Mouse (Mus musculus): Measurements from ENCODE around the gene Cfap65. TPM values are rescaled to one million over a fixed set of nuclear protein-coding genes. Genes with fewer than 3 reads are reported as not detected.
A peak's percentile ranks its signal among the peaks of the same experiment; 100 is the strongest.

Gene Cfap65
- polyA plus RNA-seq, 1 experiment from 2014 or later: 0.03 TPM

GRCm38 (mm10) chr1:74858805-74859204, 76.6 kb downstream of the Cfap65 start:
- Histone ChIP-seq H3K27ac (no peak overlapping the region), H3K4me3 (replicated peaks) (peak overlapping the region; percentile 32), H3K27me3 (peaks cover 86% of the 10 kb centered on the region), H3K9ac (no peak overlapping the region), H3K36me3 (no peaks in the 10 kb centered on the region), H3K4me1 (peaks cover 41% of the 10 kb centered on the region), H3K4me2 (peak overlapping the region; percentile 58), H3K9me3 (replicated peaks) (no peaks in the 10 kb centered on the region)
- 6% methylated on average over 16 of the region's 16 CpGs for WGBS
- ATAC-seq (replicated peaks; ENCODE audit: low FRiP score): no peak

DNA sequence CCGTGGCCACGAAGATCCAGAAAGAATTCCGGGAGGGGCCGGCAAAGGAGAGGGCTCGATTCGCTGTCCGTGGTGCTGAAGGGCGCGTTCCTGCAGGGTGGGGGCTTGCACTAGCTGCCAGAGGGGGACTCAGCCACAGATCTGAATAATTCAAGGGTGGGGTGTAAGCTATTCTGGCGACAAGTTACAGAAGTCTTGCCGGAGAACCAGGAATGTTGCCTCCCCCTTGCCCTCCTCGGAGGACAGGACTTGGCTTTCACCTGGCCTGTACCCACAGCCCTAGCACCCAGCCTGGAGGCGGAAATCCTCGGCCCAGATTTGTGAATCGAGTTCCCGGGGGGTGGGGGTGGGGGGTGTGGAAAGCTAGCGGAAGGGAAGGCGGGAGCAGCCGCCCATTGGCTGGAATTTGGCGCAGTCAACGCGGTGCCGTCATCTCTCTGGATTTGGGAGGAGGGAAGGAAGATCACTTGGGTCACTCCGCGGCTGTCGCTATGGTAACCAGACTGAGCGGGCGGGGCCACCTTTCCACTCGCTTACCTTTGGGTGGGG, 77.2 kb downstream of the Cfap65 start:
- WGBS: 1% methylated on average over 29 of the region's 29 CpGs
- peak overlapping the region; percentile 32 for H3K4me3 ChIP-seq (replicated peaks)
- ATAC-seq (replicated peaks; ENCODE audit: low FRiP score): no peak
- peaks cover 92% of the 10 kb centered on the region for H3K27me3 ChIP-seq
- no peaks in the 10 kb centered on the region for H3K9me3 ChIP-seq (replicated peaks)
- H3K27ac ChIP-seq: no peak overlapping the region
- H3K36me3 ChIP-seq: no peaks in the 10 kb centered on the region
- peaks cover 41% of the 10 kb centered on the region for H3K4me1 ChIP-seq
- no peak overlapping the region for H3K9ac ChIP-seq
- H3K4me2 ChIP-seq: peak overlapping the region; percentile 58

DNA sequence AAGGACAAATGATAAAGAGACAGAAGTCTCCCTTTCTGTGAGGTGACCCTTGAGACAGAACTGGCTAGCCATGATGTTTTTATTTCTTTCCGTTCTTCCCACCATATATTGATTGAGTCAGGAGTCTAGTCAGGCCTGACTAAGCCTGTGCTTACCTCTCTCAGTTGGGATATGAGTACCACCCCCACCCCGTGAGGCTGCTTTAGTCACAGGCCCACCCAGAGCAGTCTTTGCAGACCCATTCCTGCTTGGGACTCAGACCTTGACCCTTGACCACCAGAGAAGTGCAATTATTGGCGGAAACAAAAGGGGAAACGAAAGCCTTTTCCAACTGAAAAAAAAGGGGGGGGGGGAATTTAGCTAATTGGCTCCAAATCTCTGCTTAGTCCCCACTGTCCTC, 77.7 kb downstream of the Cfap65 start:
- no peaks in the 10 kb centered on the region for H3K9me3 ChIP-seq (replicated peaks)
- peak overlapping the region; percentile 58 for H3K4me2 ChIP-seq
- peaks cover 41% of the 10 kb centered on the region for H3K4me1 ChIP-seq
- no peaks in the 10 kb centered on the region for H3K36me3 ChIP-seq
- no peak for ATAC-seq (replicated peaks; ENCODE audit: low FRiP score)
- no peak overlapping the region for H3K27ac ChIP-seq
- H3K4me3 ChIP-seq (replicated peaks): 0 out of 2 replicates have a peak overlapping the region, but pooled peaks have one; percentile 32
- no peak overlapping the region for H3K9ac ChIP-seq
- 5% methylated on average over 4 of the region's 4 CpGs for WGBS
- H3K27me3 ChIP-seq: peaks cover 94% of the 10 kb centered on the region

- Histone ChIP-seq H3K9me3 (replicated peaks) (no peaks in the 10 kb centered on the region), H3K4me1 (peaks cover 41% of the 10 kb centered on the region), H3K36me3 (no peaks in the 10 kb centered on the region), H3K4me2 (no peak overlapping the region), H3K4me3 (replicated peaks) (no peak overlapping the region), H3K9ac (no peak overlapping the region), H3K27me3 (peaks cover 94% of the 10 kb centered on the region), H3K27ac (no peak overlapping the region)
- WGBS: 2% methylated on average over 20 of the region's 20 CpGs
- no peak for ATAC-seq (replicated peaks; ENCODE audit: low FRiP score)
Observed at GRCm38 (mm10) chr1:74857201-74857600, 78.2 kb downstream of the Cfap65 start.

- H3K27ac ChIP-seq: no peak overlapping the region
- H3K36me3 ChIP-seq: no peaks in the 10 kb centered on the region
- no peak for ATAC-seq (replicated peaks; ENCODE audit: low FRiP score)
- whole genome bisulfite sequencing: 0% methylated on average over 7 of the region's 7 CpGs
- no peak overlapping the region for H3K4me3 ChIP-seq (replicated peaks)
- peaks cover 41% of the 10 kb centered on the region for H3K4me1 ChIP-seq
- H3K4me2 ChIP-seq: no peak overlapping the region
- H3K9ac ChIP-seq: no peak overlapping the region
- H3K9me3 ChIP-seq (replicated peaks): no peaks in the 10 kb centered on the region
- H3K27me3 ChIP-seq: peaks cover 94% of the 10 kb centered on the region
Observed at GRCm38 (mm10) chr1:74856791-74857190, 78.6 kb downstream of the Cfap65 start.

DNA sequence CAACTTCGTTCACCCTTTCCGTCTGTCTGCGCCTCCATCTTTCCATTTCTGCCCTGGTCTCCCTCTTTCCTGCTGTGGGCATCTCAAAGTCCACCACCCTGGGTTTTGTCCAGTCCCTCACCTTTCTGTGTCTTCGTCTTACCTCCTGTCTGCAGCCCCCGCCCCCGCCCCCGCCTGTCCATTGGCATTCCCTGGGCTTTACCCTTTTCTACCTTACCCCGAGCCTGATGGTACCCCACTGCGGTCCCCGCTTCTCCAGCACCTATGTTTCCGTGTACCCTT, 79.0 kb downstream of the Cfap65 start:
- H3K9me3 ChIP-seq (replicated peaks): no peaks in the 10 kb centered on the region
- no peaks in the 10 kb centered on the region for H3K36me3 ChIP-seq
- WGBS: 4% methylated on average over 11 of the region's 11 CpGs
- ATAC-seq (replicated peaks; ENCODE audit: low FRiP score): no peak
- H3K4me2 ChIP-seq: peak overlapping the region; percentile 94
- H3K4me3 ChIP-seq (replicated peaks): peak overlapping the region; percentile 56
- peaks cover 96% of the 10 kb centered on the region for H3K27me3 ChIP-seq
- no peak overlapping the region for H3K9ac ChIP-seq
- no peak overlapping the region for H3K27ac ChIP-seq
- peaks cover 41% of the 10 kb centered on the region for H3K4me1 ChIP-seq

GRCm38 (mm10) chr1:74855651-74856438, 79.6 kb downstream of the Cfap65 start:
- ATAC-seq (replicated peaks; ENCODE audit: low FRiP score): no peak
- Histone ChIP-seq H3K36me3 (no peaks in the 10 kb centered on the region), H3K4me3 (replicated peaks) (peak overlapping the region; percentile 56), H3K27ac (no peak overlapping the region), H3K4me2 (peak overlapping the region; percentile 94), H3K9ac (no peak overlapping the region), H3K4me1 (peaks cover 41% of the 10 kb centered on the region), H3K27me3 (peaks cover 98% of the 10 kb centered on the region), H3K9me3 (replicated peaks) (no peaks in the 10 kb centered on the region)
- WGBS: under 1% methylated on average over 74 of the region's 74 CpGs

DNA sequence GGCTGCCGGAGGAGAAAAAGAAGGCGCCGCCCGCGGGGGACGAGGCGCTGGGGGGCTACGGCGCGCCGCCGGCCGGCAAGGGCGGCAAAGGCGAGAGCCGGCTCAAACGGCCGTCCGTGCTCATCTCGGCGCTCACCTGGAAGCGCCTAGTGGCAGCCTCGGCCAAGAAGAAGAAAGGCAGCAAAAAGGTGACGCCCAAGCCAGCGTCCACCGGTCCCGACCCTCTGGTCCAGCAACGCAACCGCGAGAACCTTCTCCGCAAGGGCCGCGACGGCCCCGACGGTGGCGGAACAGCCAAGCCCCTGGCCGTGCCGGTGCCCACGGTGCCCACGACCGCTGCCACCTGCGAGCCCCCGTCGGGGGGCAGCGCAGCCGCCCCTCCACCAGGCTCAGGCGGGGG, 80.2 kb downstream of the Cfap65 start:
- peak overlapping the region; percentile 94 for H3K4me2 ChIP-seq
- no peak for ATAC-seq (replicated peaks; ENCODE audit: low FRiP score)
- under 1% methylated on average over 48 of the region's 48 CpGs for WGBS
- H3K36me3 ChIP-seq: no peaks in the 10 kb centered on the region
- no peak overlapping the region for H3K27ac ChIP-seq
- no peaks in the 10 kb centered on the region for H3K9me3 ChIP-seq (replicated peaks)
- H3K4me3 ChIP-seq (replicated peaks): peak overlapping the region; percentile 56
- H3K4me1 ChIP-seq: peaks cover 41% of the 10 kb centered on the region
- peak overlapping the region; percentile 27; the same call in 1 of the 2 replicates for H3K9ac ChIP-seq
- peaks cover 98% of the 10 kb centered on the region for H3K27me3 ChIP-seq

- no peaks in the 10 kb centered on the region for H3K36me3 ChIP-seq
- H3K9me3 ChIP-seq (replicated peaks): no peaks in the 10 kb centered on the region
- peaks cover 98% of the 10 kb centered on the region for H3K27me3 ChIP-seq
- peak within 1 kb of the TSS; percentile 94 for H3K4me2 ChIP-seq
- no peak within 1 kb of the TSS for H3K27ac ChIP-seq
- peaks cover 41% of the 10 kb centered on the region for H3K4me1 ChIP-seq
- H3K4me3 ChIP-seq (replicated peaks): peak within 1 kb of the TSS; percentile 56
- WGBS: 4% methylated on average over 38 of the region's 39 CpGs
- peak within 1 kb of the TSS; percentile 27; the same call in 1 of the 2 replicates for H3K9ac ChIP-seq
- peak; percentile 92 for ATAC-seq (replicated peaks; ENCODE audit: low FRiP score)
Observed at GRCm38 (mm10) chr1:74854306-74855056, 80.9 kb downstream of the Cfap65 start, which contains the start of gene Cdk5r2. Gene Cdk5r2 (plus strand): TSS chr1:74854934.

MicroRNA genes within 50 kb of the gene (microRNA counts, 519-probe panel; counts per million panel counts)
- 2,258 counts per million, percentile 28 among the panel's probes with 10 or more counts for microRNA mmu-miR-375

Small RNA genes lying within 50 kb of the gene (microRNA-seq; reads per million reads assigned to microRNA genes)
- gene Mir375: 1,368 reads per million, percentile 81 among the genes with 10 or more reads in this experiment

Other genes with a start within 250 kb of the Cfap65 start
- 7.2 and 7.6 TPM in 2 replicates for gene Cyp27a1, start 222.0 kb downstream of the Cfap65 start, polyA plus RNA-seq (2015; fragmentation: Nextera tagmentation; extraction: Ambion mirVana)
- 0.44 and 0.73 TPM in 2 replicates for gene Prkag3, start 186.4 kb downstream of the Cfap65 start, polyA plus RNA-seq (2015; fragmentation: Nextera tagmentation; extraction: Ambion mirVana)
- gene Wnt6, start 163.7 kb downstream of the Cfap65 start, polyA plus RNA-seq (2015; fragmentation: Nextera tagmentation; extraction: Ambion mirVana): 2.0 and 2.3 TPM in 2 replicates
- gene Wnt10a, start 144.1 kb downstream of the Cfap65 start, polyA plus RNA-seq (2015; fragmentation: Nextera tagmentation; extraction: Ambion mirVana): 0.43 and 0.89 TPM in 2 replicates
- gene Cdk5r2, start 80.7 kb downstream of the Cfap65 start, polyA plus RNA-seq (2015; fragmentation: Nextera tagmentation; extraction: Ambion mirVana): 0.05 TPM in 1 of 2 replicates, not detected in the other
- 0.53 and 0.67 TPM in 2 replicates for gene Fev, start 50.2 kb downstream of the Cfap65 start, polyA plus RNA-seq (2015; fragmentation: Nextera tagmentation; extraction: Ambion mirVana)
- not detected in 2 replicates for gene Cryba2, start 42.5 kb downstream of the Cfap65 start, polyA plus RNA-seq (2015; fragmentation: Nextera tagmentation; extraction: Ambion mirVana)
- gene Ihh, start 16.1 kb upstream of the Cfap65 start, polyA plus RNA-seq (2015; fragmentation: Nextera tagmentation; extraction: Ambion mirVana): 2.2 and 2.9 TPM in 2 replicates
- 10.3 and 10.6 TPM in 2 replicates for gene Nhej1, start 189.6 kb upstream of the Cfap65 start, polyA plus RNA-seq (2015; fragmentation: Nextera tagmentation; extraction: Ambion mirVana)
- gene Slc23a3, start 198.3 kb upstream of the Cfap65 start, polyA plus RNA-seq (2015; fragmentation: Nextera tagmentation; extraction: Ambion mirVana): 2.5 and 4.3 TPM in 2 replicates
- gene Cnppd1, start 207.1 kb upstream of the Cfap65 start, polyA plus RNA-seq (2015; fragmentation: Nextera tagmentation; extraction: Ambion mirVana): 41.0 and 50.9 TPM in 2 replicates
- 53.5 and 53.8 TPM in 2 replicates for gene Retreg2, start 207.2 kb upstream of the Cfap65 start, polyA plus RNA-seq (2015; fragmentation: Nextera tagmentation; extraction: Ambion mirVana)
- 41.3 and 42.4 TPM in 2 replicates for gene Zfand2b, start 233.0 kb upstream of the Cfap65 start, polyA plus RNA-seq (2015; fragmentation: Nextera tagmentation; extraction: Ambion mirVana)
- gene Abcb6, start 244.8 kb upstream of the Cfap65 start, polyA plus RNA-seq (2015; fragmentation: Nextera tagmentation; extraction: Ambion mirVana): 30.8 and 36.5 TPM in 2 replicates

Measured in kidney, embryonic 15.5 days (tissue).